Mouse (Mus musculus) c-Kit-positive CD71-positive TER-119-positive erythroid progenitor cells, embryonic 14.5 days (primary cell): ENCODE data around the gene Ambra1.
A peak's percentile ranks its signal among the peaks of the same experiment; 100 is the strongest.

ENCODE experiments used
- DNase-seq: peaks from one replicate; pipeline ENCODE4 v3.0.0-alpha.2; 2013; ENCODE audit warnings: low spot score

Gene Ambra1

DNA sequence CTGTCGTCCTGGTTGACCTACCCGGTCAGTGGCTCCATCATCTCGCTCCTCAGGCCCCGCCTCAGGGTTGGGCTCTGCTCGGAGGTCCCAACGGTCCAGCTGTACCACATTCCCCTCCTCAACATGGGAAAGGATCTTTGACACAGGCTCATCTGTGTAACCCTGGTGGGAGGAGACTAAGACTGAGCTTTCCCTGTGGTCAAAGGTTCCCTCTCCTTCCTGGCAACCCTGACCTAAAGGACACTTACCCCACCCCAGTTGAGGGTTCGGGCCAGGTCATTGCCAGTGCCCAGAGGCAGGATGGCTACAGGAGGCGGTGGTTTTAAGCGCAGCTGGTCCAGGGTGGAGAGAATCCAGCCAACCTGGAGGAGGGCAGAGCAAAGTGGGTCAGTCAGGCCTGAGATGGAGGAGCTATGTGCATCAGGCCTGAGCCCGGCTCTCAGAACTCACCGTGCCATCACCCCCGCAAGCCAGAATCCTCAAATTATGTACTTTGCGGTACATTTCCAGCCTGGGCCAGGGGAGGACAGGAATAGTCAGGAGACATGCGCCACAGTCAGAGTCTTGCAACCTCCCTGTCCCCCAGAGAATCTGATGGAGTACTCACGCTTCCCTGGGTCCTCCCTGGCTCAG, 209.5 kb downstream of the Ambra1 start:
- DNase-seq: no peak

DNA sequence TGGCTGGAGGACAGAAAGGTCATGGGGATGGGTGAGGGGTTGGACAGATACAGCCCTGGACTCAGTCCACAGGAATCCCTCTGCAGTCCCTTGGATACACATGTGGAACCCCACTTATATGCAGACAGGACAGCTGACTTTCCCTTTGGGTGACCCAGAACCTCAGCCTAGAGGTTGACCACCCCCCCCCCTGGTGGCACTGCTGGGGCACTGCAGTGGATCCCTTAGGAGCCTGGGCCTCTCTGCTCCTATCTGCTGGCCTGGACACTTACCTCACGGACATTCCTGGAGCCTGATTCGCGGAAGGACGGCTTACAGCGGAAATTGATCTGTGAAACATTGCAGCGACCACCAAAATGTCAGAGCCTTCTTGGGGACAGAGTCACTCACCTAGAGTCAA, 212.4 kb downstream of the Ambra1 start:
- no peak for DNase-seq

DNA sequence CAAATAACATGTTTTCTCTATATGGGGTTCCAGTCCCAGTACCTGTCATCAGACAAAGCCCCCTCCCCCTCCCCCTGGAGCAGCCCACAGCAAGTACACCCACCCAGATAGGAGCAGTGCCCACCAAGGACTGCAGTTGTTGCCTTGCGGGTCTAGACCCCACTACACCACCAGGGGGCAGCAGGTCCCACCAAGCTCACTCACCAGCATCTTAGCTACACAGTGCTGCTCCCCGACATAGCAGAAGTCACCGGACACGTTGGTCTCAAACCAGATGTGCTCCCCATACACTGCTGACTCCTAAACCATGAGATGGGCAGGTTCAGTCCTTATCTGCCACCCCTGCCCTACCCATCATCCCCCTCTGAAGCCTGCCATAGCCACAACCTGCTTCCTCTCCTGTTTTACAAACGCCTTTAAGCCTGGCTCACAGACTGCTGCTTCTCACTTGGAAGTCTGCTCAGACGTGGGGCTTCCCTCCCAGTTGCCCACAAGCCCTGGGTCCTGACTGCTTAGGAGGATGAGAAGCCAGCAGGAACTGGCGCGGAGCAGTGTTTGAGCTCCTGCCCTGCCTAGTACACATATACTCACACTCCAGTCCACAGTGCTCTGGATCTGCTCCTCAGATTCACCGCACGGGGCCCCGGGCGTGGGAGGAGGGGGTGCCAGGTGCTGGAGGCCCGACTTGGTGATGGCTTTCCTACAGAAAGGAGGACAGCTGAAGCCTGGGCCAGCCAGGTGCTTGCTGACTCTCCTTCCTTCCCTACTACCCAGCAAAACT, 214.4 kb downstream of the Ambra1 start:
- DNase-seq: peak; percentile 73

DNA sequence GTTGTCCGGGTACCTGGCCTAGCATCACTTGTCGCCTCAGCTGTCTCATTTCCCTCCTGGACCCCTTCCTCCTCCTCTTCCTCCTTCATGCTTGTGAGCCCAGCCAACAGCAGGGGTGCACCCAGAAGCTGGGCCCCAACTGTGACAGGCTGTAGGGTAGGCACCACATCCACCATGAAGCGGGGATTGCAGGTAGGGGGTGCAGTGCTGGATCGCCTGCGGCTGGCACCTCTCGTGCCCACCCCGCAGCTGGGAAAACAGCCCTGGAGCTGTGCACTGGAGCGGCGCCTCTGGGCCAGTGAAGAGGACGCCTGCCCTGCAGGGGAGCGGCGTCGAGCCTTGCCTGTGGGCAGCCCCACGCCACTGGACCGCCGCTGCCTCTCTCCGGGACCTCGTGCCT, 215.5 kb downstream of the Ambra1 start, which contains the start of gene Gm9821:
Gm9821 (plus strand) TSS at position 221 of the 400 bp plus-strand sequence.
- DNase-seq: no peak

DNA sequence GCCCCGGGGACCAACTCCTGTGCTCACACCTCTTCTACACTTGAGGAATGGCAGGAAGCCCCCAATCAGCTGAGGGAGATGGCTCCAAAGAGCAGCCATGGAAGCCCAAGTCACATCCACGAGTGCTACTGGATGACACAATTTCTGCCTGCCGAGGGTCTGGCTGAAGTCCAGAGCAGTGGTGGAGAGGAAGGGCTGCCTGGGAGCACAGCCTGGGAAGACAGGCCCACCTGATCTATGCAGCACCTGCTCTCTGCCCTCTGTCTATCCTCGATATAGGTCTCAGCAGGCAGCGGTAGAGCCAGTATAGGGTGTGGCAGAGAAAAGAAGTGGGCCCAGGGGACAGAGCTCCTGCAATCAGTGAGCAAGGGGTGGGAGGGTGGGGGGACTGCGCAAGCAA, 216.9 kb downstream of the Ambra1 start:
- no peak for DNase-seq

DNA sequence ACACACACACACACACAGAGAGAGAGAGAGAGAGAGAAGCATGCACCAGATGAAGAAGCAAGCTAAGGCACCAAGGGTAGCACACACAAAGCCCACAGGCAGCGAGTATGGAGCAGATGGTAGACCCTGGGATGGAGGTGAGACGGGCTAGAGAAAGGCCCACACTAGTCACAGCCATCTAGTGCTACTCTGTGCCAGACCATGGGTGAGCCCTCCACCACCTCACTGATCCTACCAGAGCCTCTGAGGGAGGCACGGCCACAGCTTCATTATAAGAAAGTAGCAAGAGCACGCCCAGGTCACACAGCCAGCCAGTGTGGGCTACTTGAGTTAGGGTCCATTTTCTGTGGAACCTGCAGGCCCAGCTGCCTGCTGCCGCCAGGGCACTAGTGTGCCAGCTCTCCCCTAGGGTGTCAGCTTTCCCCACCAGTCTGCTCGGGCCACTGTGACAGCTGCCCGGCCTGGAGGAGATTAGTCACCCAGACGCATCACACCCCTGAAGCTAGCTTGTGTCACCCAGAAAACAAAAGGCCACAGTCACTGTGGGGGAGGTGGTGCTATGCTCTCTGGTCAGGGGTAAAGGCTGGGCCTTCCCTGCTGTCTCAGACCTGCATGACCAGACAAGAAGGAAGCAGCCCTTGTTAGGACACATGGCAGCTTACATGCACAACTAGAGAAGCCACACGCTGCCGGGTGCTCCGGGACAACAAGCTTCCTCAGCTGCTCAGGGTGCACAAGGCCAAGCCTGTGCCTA, 217.6 kb downstream of the Ambra1 start:
- DNase-seq: peak; percentile 66

DNA sequence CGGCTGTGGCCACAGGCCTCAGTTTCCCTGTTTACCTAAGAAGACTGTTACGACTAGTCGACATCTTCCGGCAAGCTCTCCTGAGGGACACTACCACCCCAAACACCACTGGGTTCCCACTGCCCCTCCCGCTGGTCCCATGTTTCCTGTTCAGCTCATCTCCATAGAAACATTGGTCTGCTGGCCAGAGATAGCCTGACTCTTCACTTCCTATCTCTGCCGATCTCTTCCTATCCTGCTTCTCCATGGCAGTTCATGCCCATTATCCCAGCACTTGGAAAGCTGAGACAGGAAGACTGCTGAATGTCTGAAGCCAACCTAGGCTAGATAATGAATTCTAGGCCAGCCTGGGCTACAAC, 218.2 kb downstream of the Ambra1 start:
- no peak for DNase-seq

DNA sequence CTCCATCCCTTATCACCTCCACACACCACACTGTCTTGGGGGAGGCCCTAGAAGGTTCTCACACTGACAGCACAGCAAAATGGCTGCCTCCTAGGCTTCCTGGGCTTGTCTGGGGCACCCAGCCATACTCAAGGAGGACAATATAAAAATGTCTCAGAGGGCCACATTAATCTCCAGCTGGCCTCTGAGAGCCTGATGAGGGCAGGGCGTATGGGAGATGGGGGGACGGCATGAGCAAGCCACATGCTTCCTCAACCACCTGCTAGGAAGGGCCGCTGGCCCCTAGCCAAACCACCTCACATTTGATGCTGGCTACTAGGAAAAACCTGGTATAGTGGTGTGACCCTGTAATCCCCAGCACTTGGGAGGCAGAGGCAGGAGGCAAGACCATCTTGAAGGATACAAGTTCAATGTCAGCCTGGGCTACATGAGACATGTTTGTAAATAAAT, 218.9 kb downstream of the Ambra1 start:
- DNase-seq: peak; percentile 54

DNA sequence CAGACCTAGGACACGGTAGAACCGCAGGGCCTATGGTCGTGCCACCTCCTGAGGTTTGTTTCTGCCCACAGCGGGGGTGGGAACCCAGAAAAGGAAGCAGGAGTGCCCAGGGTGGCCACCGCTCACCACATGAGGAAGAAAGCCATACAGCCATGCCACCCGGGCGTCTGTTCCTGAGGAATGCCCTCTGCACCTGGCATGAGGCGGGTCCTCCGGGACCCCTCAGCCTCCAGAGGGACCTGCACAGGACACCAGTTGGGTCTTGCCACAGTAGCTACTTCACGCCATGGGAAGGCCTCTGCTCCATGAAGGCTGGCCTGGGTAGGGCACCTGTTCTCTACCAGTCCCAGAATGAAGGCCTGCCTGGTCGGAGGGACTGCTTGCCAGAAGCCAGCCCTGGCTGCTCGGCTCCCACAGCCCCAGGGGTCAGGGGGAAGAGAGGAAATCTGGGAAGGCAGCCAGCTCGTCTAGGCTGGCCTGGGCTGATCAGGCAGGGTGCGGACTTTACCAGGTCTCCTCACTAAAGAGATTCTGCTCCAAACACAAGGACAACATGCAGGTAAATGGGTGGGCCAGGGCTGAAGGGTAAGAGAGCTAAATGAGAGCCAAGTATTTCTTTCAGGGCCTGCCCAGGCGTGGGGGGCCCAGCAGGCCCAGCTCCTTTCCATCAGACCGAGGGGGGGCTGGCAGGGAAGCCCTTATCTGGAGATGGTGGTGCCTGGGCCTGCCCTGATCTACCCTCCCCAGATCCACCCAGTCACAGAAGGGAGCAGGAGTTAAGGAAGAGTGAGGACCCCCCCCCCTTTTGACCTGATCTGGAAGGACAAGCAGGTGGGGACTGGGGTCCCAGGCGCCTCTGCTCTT, 219.7 kb downstream of the Ambra1 start:
- DNase-seq: peak; percentile 62

DNA sequence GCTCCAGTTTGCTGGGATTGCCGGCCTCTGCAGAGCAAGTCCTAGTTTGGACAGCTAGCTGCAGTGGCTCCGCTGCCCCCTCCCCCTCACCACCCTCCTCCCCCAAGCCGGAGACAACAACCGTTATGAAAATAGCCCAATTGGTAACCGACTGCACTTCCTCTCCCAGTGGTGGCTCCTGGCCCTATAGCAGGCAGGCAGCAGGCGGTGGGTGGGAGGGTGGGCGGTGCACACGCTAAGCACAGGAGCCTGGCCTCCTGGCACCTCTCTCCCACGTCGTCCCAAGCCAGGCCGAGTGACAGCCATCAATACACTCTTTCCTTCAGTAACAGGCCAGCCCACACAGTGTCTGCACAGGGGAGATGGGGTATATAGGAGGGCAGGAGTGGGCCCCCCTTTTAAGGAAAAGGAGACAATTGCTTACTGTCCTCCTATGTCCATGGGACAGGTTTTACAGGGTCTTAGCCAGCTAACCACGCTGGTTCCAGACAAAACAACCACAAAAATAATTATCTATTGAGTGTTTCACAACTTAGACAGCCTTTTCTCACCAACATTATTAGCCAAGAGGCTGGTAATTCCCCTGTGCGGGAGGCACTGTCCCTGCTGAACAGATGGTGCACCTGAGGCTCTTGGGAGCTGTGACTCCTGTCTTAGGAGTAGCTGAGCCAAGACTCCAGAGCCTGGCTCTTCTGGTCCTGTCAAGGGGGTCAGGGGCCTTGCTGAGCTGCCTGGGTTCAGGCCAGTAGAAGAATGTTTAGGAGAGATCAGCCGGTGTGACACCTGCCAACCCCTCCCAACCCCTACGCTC, 220.5 kb downstream of the Ambra1 start:
- DNase-seq: peak; percentile 52

DNA sequence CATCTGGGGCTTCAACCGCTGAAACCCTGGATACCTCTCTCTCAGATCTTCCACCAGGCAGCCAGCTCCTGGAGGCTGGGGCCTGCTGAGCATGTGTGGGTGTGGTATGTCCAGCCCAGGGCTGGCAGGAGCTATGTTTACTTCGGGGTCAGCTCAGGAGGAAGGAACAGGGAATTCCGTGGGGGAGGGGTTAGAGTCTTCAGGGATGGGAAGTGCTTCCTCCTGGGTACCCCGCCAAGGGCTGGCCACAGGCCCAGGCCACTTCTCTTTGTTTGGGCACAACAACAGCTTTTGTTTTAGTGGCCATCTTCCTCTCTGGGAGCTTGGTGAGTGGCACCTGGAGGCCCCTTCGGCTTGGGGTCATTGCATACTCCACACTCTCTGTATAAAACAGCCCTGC, 223.9 kb downstream of the Ambra1 start:
- no peak for DNase-seq

DNA sequence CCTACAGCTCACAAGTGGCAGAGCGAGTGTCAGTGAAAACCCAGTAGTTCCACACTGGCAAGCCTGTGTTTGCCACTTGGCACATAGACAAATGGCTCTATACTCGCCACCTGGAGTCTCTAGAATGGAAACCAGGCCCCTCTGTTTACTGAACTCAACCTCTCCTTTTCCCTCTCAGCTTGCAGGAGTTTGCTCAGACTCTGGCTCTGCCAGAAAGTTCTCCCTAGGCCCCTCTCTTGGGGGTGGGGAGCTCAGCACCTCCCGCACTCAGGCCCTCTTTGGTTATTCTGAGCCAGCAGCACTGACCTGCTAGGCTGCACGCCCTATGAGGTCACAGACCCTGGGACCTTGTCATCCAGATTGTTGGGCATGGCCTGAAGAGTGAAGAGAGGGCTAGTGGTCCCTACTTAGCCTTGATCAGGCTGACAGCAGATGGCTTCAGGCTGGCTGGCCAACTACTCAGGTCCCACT, 225.2 kb downstream of the Ambra1 start:
- DNase-seq: no peak

DNA sequence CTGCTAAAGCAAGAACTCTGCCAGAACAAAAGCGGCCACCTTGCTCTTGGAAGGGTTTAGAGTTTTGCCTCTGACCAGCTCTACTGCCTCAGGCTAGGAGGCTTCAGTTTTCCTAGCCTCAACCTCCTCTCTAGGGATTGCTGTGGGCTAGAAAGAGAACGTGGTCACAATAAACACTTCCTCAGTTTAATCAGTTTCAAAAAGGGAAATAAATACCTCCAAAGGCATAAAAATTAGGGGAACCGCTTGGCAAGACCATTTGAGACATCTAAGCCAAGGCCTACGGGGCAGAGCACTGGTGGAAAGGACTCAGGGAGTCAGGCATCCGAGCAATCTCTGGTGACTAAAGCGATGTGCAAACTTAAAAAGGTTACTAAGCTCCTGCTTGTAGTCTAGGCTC, 225.9 kb downstream of the Ambra1 start:
- no peak for DNase-seq

DNA sequence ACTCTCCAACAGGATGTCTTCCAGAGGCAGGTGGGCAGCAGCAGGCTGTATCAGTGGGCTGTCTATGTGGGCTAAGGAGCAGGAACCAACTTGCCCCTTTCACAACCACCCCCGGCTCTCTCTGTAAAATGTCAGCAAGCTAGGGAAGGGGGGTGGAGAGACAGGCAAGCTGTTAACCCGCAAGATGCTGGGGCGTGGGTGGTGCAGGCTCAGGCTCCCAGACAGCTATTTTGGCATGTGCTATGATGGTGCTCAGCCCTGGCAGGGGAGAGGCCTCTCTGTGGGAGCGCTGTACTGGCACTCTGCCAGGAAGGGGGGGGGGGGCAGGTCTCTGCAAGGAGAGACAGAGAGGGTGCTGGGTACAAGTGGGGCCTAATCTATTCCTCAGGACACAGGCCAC, 227.2 kb downstream of the Ambra1 start:
- DNase-seq: no peak

DNA sequence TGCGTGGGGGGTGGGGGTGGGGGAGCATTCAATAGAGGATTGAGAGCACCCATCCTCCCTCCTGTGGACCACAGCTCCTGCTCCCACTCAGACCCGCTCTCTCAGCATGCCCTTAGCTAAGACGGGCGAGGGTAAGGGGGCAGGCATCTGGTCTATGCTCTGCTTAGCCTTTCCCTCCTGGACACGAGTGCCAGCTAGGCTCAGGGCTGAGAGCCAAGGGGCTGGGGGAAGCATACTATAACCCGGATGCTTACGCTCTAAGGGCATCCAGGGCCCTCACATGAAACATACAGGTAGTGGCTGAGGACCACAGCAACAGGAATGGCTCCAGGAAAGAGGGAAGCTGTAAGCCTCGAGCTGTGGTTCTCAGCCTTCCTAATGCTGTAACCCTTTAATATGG, 228.1 kb downstream of the Ambra1 start:
- no peak for DNase-seq

DNA sequence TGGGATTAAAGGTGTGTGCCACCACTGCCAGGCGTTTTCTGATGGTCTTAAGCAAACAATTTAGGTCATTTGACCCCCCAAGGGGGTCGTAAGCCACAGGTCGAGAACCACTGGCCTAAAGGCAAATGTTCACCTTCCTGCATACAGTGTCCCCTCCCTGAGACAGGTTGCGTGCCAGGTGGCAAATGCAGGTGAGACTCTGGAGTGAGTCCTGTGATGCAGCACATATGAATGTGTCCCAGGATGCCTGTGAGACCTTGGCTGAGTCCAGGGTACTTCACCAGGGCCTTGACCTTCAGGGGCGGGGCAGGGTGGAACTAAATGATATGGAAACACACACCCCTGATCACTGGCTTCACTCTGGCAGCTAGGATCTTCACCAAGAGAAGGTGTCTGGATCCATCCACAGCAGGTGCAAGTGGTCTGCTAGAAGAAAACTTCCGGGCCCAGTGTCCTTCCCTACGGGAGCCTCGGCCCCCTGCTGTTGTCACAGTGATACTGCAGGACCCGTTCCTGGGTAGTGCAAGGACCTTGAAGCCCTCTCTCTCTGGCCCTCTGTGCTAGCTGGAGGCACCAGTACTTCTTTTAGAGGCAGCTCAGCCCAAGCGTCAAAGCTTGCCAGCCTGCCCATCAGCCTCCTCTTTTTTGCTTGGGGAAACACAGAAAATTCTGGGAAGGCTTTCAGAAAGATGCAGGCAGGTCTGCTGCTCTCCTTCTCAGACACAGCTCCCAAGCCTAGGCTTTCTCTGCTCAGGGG, 228.9 kb downstream of the Ambra1 start:
- no peak for DNase-seq

DNA sequence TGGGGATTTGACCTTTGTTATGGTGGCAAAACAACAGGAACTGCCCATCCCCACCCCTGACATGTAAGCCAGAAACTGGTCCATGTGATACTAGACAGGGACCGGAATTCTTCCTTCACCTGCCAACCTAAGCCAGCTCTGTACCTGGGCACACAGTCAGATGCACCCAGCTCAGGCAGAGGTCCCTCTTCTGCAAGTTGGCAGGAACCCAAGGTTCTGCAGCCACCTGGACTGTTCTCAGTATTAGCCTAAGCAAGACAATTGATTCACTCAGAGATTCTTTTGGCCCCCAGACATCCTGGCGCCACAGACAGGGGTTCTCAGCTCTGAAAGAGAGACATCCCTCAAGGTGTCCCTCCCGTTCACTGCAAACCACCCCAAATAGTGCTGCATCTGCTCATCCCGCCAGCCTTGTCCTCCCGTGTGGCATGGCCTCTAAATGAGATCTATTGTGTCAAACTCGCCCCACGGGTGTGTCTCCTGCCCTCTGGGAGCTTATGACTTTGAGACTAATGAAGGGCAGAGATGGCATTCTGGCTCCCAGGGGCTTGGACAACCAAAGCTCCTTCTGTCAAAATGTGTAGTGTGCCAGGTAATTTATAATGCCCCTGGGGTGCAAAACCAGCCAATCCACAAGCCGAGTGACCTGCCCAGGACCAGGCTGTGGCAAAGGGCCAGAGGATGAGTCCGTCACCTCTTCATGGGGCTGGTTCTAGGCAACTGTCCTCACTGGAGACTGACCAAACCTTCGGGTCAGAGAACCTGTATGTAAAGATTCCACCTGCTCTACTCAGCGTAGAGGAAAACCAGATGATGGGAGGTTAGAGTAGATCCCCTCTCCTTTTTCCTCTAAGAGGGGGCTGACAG, 229.8 kb downstream of the Ambra1 start:
- DNase-seq: no peak

DNA sequence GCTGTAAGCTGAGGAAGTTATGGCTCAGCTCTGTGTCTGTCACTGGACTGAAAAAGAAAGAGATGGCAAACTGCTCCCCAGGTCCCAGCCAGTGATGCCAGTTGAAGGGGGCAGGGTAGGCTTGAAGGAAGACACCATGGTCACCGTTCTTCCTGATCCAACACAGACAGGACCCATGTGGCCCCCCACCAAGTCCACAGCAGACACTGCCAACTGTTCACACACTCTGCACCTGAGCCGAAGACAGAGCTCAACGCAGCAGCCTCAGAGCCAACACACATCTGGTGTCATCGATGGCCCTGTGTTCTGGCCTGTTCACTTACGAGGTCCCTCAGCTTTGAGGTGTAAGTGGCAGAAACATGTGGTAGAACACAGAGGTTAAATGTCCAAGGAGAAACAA, 230.5 kb downstream of the Ambra1 start:
- DNase-seq: no peak
